Mouse (Mus musculus): Measurements from ENCODE around the gene Olfr155.

Gene Olfr155

DNA sequence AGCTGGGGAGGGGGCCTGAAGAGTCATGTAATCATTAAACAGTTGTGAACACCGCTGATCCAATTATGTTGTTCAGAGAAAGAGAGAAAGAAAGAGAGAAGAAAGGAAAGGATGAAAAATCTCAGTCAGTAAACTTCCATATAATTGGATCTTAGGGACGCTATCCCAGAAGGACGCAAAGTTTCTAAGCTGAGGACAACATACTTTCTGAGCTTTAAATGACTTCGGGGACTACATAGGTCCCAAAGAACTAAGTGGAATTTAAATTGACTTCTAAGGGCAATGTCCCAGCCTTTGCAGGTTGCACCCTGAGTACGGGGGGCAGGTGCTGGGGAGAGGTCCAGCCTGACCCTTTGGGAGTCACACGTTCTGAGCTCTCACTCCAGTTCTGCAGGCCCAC lies at the start of gene Olfr155:
Olfr155 (plus strand) TSS at position 301 of the 400 bp plus-strand sequence.
- no peak for DNase-seq (ENCODE audit: low spot score)

DNA sequence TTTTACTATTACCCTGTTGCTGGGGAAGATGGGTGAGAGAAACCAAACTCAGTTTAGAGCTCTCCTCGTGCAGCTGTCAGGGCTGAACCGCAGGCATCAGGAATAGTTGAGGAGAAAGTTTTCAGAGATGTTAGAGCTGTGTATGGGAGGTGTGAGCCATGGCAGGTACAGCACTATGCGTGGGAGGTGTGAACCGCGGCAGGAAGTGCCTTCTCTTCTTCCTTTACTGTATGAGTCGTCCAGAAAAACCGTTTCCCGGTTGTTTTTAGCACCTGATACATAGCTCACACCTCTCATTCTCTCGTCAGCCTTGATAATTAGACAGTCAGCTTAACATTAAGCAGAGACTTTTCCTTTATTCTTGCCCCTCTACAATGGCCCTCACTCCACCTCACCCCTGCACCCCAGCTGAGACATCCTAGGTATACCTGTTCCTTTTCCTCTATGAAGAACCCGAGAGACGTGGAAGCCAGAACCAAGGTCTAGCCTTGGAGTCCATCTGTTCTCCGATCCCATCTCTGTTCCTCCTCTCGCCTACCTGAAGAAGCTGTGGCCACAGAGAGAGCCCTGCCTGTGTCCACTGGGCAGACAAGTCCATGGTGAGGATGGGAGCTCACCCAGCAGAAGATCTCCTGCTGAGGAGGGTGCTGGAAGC lies 28.3 kb upstream of the Olfr155 start:
- no peak for DNase-seq (ENCODE audit: low spot score)

DNA sequence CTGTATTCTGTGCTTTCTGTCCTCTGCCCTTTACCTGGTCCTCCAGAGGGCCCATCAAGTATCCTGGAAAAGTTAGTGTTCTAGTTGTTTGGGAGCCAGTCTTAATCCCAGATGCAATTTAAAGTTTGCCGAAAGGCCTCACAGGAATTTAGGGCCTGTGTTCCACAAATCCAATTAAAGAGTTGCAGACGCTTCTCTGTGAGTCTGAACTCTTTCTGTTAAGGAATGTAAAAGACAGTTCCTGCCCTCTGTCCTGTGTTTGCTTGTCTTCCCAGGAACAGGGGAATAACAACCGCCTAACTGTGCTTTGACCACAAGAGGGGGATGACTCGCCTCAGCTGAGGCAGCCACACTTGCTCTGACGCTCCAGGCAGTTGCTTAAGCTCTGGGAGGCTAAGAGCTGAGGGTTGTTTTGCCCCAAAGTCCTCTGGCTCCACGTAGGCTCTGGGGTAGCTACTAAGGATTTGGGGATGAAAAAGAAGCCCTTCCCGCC lies 27.5 kb upstream of the Olfr155 start, which contains the start of gene Olfr156:
Olfr156 (minus strand) TSS at position 51 of the 493 bp plus-strand sequence.
- DNase-seq (ENCODE audit: low spot score), result peak; percentile 55

DNA sequence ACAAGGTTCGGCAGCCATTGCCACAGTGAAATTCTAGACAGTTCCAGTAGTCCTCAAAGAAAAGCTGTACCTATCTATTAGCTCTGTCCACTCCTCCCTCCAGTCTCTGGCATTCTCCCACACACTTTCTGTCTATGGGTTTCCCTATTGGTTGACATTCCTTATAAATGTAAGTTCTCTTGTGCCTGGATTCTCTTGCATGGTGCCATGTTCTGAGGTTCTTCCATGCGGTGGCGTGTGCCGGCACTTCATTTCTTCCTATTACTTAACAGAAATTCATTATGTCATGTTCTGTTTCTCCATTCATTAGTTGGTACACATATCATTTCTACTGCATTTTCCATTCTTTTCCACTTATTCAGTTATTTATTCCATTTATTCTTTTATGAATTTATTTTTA lies 22.6 kb upstream of the Olfr155 start:
- no peak for DNase-seq (ENCODE audit: low spot score)

DNA sequence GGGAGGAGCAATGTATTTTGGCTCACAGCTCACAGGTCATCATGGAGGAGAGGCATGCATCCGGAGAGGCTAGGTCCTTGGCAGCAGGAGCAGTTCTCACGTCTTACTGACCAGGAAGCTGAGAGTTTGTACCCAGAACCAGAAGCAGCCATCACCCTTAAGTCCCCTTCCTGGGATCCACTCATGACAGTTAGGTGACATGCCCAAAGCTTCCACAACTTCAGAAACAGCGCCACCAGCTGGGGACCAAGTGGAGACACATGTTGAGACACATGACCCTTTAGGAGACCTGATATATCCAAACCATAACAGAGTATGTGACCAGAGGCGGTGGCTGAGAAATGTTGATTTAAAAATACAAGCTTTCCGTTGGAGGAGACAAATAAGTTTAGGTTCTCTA lies 19.3 kb upstream of the Olfr155 start:
- peak; percentile 48 for DNase-seq (ENCODE audit: low spot score)

DNA sequence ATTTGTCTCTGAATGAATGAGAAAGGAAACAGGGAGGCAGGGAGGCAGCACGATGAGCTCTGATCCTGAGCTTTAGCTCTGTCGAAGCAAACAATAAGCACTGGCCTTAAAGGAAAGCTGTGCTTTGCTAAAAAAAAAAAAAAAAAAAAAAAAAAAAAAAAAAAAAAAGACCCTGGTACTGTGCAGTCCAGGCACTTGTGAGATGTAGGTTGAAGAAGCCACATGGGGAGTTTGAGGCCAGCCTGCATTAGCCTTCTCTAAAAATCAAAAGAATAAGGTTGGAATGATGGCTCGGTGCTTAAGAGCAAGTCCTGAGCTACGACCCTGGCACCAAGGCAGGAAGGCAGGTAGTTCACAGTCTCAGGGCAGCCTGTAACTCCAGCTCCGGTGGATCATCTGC lies 17.6 kb upstream of the Olfr155 start:
- peak; percentile 9 for DNase-seq (ENCODE audit: low spot score)

DNA sequence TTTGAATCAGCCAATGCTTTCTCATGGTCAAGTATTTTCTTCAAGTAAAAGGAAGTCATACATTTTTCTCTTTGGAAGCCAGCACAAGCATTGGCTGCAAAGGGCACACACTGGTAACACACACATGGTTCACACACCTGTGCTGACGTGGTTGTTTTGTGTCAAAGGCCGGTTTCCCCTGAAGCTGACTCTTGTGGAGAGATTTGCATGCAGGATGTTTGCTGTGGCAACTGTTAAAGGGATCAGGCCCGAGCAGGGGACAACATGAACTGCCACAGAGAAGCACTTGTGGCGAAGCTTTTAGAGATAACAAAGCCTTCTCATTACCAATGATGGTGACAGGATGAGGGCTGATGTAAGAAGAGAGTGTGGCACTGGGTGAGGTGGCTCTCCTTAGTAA lies 16.6 kb upstream of the Olfr155 start:
- DNase-seq (ENCODE audit: low spot score), result peak; percentile 14

DNA sequence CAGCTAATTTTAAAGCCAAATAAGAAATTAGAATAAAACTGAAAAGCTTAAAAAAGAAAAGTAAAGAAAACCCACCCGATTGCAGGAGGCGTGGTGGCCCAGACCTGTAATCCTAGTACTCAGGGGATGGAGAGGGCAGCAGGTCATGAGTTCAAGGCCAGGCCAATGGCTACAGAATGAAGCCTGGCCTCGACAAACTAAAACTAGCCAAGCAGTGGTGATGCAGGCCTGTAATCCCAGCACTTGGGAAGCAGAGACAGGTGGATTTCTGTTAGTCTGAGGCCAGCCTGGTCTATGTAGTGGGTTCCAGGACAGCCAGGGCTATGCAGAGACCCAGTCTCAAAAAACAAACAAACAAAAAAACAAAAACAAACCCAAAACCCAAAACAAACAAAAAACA lies 13.0 kb upstream of the Olfr155 start:
- peak; percentile 21 for DNase-seq (ENCODE audit: low spot score)

DNA sequence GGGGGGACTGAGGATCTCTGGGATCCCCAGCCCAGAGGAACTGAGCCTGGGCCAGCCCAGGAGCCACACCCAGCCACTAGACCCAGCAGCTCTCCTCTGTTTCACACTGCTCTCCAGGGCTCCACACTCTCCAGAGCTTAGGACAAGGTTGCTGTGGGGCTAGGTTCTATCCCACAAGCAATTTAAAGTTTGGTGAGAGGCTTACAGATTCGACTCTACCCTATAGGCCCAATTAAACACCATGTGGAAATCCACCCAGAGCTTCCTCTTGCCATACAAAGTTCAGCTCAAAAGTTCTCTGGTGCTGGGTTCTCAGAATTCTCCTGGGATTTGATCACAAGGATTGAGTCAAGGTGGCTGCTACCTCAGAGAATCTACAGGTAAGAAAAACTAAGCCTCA lies 11.3 kb upstream of the Olfr155 start, which contains the start of gene Olfr157:
Olfr157 (minus strand) TSS at position 101 of the 400 bp plus-strand sequence.
- peak; percentile 29 for DNase-seq (ENCODE audit: low spot score)

DNA sequence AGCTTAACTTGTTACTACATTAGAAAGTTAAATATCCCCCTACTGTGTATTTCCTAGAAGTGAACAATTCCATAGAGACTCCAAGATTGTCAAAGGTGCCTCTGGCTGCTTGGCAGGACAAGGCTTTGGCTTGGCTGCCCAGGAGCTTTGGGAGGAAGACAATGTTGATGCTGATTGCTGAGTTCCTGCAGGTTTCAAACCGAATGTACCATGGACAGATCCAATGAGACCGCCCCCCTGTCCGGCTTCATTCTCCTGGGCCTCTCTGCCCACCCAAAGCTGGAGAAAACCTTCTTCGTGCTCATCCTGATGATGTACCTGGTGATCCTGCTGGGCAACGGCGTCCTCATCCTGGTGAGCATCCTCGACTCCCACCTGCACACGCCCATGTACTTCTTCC lies 2.7 kb downstream of the Olfr155 start:
- no peak for DNase-seq (ENCODE audit: low spot score)

DNA sequence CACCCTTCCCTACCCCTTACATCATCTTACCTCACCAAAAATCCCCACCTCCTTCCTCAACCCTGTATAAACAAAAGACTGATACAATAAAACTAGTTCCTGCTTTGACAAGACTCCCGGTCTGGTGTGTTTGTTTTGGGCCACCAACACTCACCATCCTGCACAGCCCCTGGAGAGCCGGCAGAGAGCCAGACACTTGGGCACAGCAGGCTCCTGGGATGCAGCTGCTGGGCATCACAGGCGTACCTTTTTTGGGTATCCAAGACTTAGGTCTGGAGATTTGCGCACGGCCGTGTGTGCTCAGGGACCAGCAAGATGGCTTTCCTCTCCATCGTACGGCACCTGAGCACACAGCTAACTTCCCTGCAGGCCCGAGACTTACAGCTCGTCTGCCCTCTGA lies 8.5 kb downstream of the Olfr155 start:
- peak; percentile 39 for DNase-seq (ENCODE audit: low spot score)

DNA sequence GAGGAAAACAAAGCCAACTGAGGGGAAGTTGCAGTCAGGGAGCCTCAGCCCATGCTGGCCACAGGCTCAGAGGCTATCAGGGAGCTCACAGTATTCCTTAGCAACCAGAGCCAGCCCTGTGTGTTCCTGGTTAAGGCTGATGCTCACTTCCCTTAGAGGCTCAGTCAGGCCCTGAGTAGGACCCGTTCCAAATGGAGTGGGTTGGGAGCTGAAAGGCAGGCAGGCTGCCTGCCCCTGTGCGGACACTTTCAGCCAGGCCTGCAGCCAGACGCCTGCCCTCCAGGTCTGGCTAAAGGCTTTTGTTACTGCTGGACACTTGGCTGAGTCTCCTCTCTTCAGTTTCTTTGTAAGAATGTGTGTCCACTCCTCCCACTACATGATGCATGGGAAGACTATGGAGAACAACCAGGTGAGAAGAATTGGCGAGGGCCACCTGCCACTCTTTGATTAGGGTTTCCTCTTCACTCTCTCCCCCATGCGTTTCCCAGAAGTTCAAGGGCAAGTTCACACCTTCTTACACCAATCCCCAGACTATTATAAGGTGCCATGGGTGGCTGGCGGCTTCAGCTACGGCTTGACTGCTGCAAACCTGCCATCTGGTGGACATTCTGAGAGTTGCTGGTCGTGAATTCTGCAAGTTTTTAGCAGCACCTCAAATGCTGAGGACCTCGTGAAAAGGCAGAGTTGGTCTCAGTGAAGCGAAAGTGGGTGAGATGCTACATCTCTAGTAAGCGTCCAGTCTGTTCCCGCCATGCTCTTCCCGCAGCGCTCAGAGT lies 9.6 kb downstream of the Olfr155 start:
- peak; percentile 82 for DNase-seq (ENCODE audit: low spot score)

DNA sequence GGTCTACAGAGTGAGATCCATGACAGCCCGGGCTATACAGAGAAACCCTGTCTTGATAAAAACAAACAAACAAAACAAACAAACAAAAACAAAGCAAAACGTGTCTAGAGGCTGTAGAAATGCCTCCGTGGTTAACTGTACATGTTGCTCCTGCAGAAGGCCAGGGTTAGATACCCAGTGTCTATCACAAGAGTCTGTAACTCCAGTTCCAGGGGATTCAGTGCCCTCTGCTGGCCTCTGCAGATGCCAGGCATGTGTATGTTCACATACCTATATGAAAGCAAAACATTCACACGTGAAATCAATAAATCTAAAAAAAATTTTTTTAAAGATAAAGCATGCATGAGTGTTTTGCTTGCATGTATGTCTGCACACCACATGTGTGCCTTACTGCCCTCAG lies 11.9 kb downstream of the Olfr155 start:
- DNase-seq (ENCODE audit: low spot score), result no peak

DNA sequence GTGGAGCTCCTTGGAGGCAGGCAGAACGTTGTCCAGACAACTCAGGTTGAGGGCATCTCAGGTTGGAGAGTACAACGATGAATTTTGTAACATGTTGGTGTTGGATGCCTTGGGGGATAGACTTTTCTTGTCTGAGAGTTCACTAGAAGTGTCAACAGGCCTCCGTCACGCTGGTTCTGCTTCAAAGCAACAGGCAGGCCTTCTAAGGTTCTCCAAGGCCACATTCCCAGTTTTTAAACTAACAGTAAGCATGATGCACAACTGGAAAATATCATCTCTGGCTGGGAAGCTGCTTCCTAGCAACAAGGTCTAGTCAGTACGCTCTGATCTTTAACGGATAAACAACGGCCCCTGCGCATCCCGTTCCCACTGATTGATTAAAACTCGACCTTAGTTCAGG lies 18.5 kb downstream of the Olfr155 start:
- DNase-seq (ENCODE audit: low spot score), result no peak

DNA sequence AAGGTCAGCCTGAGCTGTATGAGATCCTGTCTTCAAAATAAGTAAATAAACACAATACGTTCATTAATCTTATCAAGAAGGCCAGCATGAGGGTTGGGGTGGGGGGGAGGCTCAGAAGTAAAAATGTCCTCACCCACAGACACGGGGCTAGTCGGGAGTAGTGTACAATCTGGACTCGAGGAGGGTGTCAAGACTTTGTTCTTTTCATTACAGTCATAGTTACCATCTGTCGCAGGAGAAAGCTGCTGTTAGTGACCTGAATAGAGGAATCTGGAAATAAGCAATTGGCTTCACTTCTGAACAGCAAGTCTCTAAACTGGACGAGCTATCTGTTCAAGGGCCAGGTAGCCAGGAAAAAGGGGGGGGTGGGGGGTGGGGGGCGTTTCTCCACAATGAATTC lies 23.1 kb downstream of the Olfr155 start:
- DNase-seq (ENCODE audit: low spot score), result no peak

DNA sequence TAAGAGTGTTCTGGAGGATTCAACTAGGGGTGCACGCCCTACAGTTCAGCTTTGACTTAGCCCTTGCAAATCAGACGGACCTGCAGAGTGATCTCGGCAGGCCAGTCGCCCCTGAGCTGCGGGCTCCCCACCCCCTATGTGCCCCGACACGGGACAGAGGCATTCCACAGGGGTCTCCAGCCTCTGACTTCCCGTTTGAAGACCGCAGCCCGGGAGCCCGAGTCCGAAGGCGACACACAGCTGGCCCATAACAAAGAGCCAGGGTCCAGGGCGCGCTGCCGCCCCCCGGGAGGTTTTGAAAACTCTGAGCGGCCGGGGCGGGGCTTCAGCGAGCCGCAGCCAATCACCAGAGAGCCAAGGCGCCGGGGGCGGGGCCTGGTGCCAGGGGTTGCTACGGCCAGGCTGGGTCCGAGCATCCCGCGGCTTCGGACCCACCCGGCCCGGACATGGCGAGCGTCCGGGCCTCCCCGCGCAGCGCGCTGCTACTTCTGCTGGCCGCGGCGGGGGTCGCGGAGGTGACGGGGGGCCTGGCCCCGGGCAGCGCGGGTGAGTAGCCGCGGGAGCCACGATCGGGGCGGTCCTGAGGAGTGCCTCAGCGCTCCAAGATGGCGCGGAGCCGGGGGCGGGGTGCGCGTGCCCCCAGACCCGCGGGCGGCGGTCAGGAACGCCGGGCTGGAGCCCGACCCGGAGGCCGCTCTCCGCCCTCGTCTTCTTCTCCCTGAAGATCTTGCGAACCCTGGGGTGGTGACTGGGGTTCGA lies 24.0 kb downstream of the Olfr155 start, which contains the start of gene Reck:
Reck (plus strand) TSS at position 371 of the 759 bp plus-strand sequence.
- peak; percentile 96 for DNase-seq (ENCODE audit: low spot score)

DNA sequence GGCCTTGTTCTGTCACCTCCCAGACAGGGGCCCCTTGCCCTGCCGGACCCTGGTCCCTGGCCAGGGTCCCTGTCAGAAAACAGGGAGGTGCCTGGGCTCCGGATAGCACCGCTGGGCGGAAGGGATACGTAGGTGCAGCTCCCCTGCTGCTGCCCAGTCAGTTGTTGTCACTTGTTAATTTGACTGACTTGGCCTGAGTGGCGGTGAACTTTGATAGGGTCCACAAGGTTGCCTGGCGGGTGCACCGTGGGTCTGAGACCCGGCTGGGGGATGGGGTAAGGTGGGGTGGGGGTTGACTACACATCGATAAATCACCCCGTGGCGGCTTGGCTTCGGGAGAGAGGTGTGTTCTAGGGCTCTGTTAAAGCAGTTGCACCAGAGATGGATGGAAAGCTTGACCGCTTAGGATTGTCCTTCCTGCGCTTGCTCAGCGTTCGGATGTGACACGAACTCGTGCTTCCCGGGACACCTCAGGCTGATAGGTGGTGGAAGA lies 24.6 kb downstream of the Olfr155 start:
- no peak for DNase-seq (ENCODE audit: low spot score)

DNA sequence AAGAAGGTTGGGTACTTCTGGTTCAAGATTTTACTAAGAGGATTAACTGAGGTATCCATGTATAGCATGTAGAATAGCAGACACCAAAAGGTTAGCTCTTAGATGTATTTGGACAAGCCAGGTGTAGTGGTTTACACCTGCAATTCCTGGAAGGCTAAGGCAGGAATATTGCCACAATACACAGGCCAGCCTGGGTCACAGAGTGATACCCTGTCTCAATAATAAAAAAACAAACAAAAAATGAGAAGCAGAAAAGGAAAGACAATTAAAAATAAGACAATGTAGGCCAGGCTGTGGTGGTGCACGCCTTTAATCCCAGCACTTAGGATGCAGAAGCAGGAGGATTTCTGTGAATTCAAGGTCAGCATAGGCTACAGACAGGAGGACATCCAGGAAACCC lies 25.9 kb downstream of the Olfr155 start:
- no peak for DNase-seq (ENCODE audit: low spot score)

DNA sequence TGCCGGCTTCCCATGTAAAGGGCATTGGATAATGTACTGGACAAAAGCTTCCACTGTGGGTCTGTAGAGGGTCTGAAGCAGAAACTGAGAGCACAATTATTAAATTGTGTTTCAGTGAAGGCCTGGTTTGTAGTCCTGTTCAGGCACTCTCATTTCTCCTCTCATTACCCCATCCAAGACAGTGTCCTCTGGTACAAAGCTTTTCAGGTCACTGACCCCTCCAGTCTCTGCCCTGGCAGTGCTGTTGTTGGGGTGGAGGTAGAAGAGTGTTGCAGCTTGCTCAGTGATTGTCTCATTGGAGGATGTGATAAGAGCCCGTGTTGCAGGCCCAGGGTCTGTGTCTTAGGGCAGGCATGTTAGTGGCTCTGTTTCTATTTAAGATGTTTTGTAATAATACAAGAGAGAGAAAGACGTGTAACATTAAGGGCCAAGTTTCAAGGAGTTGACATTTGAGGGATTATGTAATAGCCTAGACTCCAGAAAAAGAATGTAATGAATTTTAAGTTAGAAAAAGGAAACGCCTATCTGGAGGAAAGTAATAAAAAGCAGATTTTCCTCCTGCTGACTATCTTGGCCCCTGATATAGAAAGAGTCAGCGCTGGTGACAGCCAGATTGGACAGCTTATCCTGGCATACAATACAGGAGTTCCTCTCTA lies 26.9 kb downstream of the Olfr155 start:
- DNase-seq (ENCODE audit: low spot score), result no peak

DNA sequence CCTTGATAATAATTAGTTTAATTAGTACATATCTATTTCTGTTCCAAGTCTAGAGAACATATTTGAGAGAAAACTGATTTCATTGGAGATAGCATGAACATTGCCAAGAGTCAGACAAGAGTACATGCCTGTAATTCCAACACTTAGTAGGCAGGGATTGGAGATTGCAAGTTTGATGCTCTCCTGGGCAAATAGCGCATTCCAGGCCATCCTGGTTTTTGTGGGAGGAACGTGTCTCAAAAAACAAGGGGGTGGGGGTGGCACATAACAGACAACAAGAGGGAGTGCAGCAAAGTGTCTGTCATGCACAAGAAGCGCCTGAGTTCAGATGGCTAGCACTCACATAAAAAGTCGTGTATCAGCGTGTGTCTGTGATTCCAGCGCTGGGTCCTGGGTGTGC lies 28.2 kb downstream of the Olfr155 start:
- no peak for DNase-seq (ENCODE audit: low spot score)

DNA sequence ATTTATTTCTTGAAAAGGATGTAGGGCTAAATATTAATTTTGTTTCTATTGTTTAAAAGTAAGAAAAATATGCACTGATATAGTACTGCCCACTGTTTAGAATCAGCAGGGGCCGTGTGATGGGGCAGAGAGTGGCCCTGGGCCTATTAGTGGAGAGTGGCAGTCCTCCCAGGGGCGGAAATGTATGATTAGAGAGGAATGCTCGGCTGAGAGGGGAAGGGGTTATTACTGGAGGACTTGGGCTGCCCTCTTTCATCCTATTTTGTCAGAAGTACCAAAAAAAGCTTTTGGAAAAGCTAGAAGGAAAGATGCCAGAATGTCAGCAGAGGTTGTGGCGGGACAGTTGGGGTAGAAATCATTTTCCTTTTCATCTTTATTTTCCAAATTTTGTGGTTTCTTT lies 32.8 kb downstream of the Olfr155 start:
- DNase-seq (ENCODE audit: low spot score), result no peak

DNA sequence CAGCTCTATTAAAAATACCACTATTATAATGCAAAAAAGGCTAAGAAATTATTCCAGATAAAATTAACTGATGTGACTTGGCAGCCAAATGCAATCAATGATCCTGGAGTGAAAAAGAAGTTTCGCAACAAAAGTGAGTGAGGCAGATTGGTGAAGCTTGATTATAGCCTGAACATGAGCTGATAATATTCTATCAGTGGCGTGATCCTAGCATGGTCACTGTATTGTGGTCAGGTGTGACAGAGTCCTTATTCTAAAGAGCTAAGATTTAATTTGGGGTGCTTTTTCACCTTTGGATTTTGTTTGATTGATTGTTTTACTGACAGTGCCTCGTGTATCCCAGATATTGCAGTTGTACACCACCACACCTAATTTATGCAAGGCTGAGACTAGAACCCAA lies 39.9 kb downstream of the Olfr155 start:
- no peak for DNase-seq (ENCODE audit: low spot score)
